Mouse (Mus musculus) spleen, adult 12 weeks (tissue): ENCODE results near the gene Mfap4.

Experiments used
- DNase-seq: peaks from one replicate; pipeline ENCODE4 v3.0.0; 2022; ENCODE audit warnings: low spot score

Gene Mfap4

DNA sequence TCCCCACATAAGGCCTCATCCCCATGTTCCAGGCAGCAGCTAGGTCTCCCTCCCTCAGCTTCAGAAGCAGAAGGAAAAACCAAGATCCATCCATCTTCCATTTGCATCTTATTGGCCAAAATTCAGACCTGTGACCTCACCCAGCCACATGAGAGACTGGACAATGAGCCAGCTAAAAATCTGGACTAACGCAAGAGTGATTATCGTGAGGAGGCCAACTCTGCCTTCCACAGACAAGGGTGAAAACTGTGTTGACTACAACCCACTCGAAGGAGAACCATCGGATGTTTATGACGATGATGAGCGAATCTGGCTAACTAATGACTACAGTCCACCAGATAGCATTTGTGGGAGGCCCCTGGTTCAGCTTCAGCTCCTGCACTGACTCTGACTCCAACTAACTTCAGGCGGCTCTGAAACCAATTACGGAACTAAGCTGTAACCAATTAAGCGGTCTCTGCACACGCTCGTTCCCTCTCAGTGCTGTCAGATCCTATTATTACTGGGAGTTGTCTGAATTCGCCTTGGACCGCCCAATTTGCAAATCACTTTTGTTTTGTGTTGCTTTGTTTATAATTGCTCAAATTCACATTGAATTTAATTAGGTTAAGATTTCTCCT is 1.9 kb upstream of the Mfap4 start:
- DNase-seq: no peak

DNA sequence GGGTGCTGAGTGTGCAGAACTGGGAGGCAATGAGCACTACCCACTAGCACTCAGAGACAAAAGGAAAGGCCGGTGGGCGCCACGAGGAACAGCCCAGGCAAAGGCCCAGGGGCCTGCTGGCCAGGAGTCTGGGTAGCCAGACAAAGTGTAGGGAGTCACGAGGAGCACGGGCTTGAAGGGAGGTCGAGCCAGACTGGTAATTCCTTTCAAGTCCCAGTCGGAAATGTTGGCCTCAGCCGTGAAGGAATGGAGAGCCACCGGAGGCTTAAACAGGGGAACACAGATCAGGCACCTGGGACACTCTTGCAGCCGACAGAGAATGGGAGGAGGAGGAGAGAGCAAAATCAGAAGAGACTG is 997 bp upstream of the Mfap4 start:
- no peak for DNase-seq

- no peak for DNase-seq
These were observed 568 bp downstream of the Mfap4 start for GRCm38 (mm10) chr11:61485541-61486457.

DNA sequence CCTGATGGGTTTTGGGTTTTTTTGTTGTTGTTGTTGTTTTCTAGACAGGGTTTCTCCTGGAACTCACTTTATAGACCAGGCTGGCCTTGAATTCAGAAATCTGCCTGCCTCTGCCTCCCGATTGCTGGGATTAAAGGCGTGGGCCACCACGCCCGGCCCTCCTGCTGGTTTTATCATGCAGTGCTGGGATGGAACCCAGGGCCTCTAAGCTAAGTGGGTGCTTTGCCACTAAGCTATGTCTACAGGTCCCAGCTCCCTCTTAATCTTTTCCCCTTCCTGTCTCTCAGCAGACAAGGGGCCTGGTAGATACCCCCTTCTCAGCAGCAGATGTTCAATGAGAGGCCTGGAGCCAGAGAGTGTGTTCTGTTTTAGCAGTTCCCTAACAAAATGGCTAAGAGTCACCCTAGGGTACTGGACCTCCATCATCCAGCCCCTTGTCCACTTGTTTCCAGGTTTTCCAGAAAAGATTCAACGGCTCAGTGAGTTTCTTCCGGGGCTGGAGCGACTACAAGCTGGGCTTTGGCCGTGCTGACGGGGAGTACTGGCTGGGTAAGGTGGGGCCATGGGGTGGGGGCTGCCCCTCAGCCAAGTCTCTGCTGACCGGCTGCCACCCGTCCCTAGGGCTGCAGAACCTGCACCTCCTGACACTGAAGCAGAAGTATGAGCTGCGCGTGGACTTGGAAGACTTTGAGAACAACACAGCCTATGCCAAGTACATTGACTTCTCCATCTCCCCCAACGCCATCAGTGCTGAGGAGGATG is 1.4 kb downstream of the Mfap4 start:
- no peak for DNase-seq

GRCm38 (mm10) chr11:61487401-61487800 is 2.2 kb downstream of the Mfap4 start:
- no peak for DNase-seq

- no peak for DNase-seq
These were observed 2.7 kb downstream of the Mfap4 start for GRCm38 (mm10) chr11:61487936-61488335.

GRCm38 (mm10) chr11:61489085-61489484 is 3.9 kb downstream of the Mfap4 start:
- no peak for DNase-seq

- DNase-seq: no peak
These were observed 4.6 kb downstream of the Mfap4 start for GRCm38 (mm10) chr11:61489874-61490273.

DNA sequence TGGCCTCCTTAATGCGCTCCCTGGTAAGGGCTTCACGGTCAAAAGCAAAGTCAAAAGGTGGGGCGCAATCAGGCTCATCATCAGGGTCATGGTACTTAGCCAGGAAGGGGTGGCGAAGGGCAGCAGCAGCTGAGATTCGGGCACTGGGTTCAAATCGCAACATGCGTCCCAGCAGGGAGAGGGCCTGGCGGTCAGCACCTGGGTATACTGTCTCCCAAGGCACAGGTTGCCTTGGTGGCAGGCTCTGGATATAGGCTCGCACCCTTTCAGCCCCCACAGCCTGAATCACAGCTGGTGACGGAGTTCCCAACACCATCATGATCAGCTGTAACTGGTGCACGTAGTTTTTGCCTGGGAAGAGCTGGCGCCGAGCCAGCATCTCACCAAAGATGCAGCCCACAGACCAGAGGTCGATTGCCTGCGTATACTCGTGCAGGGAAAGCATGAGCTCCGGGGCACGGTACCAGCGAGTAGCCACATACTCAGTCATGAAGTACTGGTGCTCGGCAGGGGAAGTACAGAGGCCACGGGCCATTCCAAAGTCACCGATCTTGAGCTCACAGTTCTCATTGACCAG is 5.8 kb downstream of the Mfap4 start:
- no peak for DNase-seq

- no peak for DNase-seq
These were observed 7.6 kb downstream of the Mfap4 start for GRCm38 (mm10) chr11:61492749-61493401.

GRCm38 (mm10) chr11:61493525-61494128 is 8.4 kb downstream of the Mfap4 start:
- DNase-seq: peak; percentile 25

DNA sequence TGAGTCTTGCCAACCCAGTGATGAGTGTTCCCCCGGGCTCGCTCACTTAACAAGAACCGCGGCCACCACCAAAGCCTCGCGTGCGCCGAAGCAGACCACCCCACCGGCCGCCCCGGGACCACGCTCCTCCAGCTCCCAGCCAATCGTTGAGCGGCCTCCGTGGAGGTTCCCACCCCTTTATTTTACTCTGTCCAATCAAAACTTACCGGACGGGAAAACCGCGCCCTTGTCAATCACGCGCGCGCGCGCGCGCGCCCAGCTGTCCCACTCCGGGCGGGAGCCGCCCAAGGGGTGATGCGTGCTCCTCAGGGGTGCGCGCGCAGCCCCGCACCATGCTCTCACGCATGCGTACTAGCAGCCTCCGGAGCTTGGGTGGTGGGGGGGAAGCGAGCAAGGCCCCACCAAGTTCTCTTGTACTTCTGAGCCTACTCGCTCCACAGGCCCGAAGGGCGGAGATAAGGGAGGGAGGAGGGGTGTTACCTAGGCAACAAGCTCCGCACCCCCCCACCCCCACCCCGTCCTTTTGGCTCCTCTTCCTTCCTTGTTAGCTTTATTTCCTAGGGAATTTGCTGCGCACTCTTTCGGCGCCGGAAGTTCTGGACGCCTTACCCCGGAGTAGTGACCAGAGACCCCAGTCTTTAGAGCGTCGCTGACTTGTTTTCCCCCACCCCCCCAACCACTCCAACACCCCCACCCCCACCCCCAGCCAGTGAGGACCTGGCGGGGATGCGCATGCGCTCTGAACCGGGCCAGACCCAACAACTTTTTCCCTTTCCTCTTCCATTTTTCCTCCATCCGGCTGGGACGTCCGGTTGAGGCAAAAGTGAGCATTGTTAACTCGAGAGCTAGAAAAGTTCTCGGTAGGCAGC is 9.1 kb downstream of the Mfap4 start, which contains the start of gene Mapk7:
Mapk7 (minus strand) TSS at position 278 of the 869 bp plus-strand sequence.
- peak; percentile 92 for DNase-seq

GRCm38 (mm10) chr11:61495528-61495927 is 10.3 kb downstream of the Mfap4 start:
- no peak for DNase-seq

GRCm38 (mm10) chr11:61497490-61497889 is 12.3 kb downstream of the Mfap4 start:
- DNase-seq: no peak

- DNase-seq: no peak
These were observed 13.7 kb downstream of the Mfap4 start for GRCm38 (mm10) chr11:61498736-61499504.

GRCm38 (mm10) chr11:61503933-61504332 is 18.7 kb downstream of the Mfap4 start:
- no peak for DNase-seq

DNA sequence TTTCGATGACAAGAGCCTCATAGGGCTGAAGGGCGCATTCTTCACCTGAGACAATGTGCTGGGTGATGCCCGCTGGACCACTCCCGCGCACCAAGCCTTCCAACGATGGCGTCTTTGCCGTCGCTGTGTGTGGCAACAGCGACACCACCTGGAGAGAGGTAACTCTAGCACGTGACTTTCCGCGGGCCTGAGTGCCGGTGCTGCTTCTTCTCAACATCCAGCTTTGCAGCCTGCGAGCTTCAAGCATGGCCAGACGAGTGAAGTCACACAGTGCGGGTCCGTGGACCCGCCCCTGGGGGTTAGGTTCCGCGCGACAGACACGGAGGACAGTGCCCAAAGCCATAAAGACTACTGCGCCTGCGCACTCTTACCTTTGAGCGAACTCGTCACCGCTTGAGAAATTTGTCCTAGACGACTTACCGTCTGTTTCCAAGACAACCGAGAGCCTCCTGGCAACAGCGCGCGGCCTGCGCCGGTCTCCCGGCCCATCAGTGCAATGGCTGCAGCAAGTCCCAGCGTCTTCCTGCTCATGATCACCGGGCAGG is 19.6 kb downstream of the Mfap4 start, which contains the start of gene B9d1:
B9d1 (plus strand) TSS at position 432 of the 545 bp plus-strand sequence.
- peak; percentile 85 for DNase-seq

DNA sequence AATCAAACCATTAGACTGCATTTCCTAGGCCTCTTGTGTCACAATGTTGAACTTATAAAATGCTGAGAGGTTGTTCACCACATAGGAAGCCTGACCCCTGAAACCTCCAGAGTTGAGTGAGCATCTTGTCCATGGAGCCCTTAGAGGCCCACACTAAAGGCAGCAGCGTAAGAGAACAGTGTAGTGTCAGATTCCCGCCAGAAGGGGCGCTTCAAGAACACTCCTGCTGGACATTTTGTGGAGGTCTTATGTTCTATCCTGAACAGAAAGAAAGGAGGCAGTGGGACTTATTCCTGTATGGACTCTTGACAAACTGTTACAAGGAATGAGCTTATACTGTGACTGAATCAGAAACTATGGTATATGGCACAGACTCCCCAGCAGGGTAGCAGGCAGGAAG is 29.7 kb downstream of the Mfap4 start:
- DNase-seq: no peak

GRCm38 (mm10) chr11:61517971-61518370 is 32.7 kb downstream of the Mfap4 start:
- DNase-seq: no peak
